Mouse (Mus musculus) C2C12 (cell line): Measurements from ENCODE around the gene Sla2. TPM values are rescaled to one million over a fixed set of nuclear protein-coding genes. Genes with fewer than 3 reads are reported as not detected.

Source experiments
- H3K27me3 ChIP-seq: one replicate; pipeline ENCODE4 v1.6.1; 2011; ENCODE audit not compliant: control insufficient read depth, insufficient read depth, insufficient read length
- H3K36me3 ChIP-seq: one replicate; pipeline ENCODE4 v1.6.1; 2011; ENCODE audit not compliant: control insufficient read depth, insufficient read depth
- H3K4me3 ChIP-seq: one replicate; pipeline ENCODE4 v1.5.1; 2011; ENCODE audit warnings: mild to moderate bottlenecking, control low read depth; ENCODE audit not compliant: poor library complexity, insufficient read depth, severe bottlenecking
- H3K79me2 ChIP-seq: one replicate; pipeline ENCODE4 v1.6.1; 2011; ENCODE audit not compliant: control insufficient read depth, insufficient read depth
- H3K79me3 ChIP-seq: one replicate; pipeline ENCODE4 v1.6.1; 2011; ENCODE audit warnings: low read depth, control low read depth
- H3ac ChIP-seq: one replicate; pipeline ENCODE3; 2011; ENCODE audit warnings: low read depth; ENCODE audit not compliant: control insufficient read depth, insufficient read length
- CEBPB ChIP-seq: IDR thresholded peaks from one replicate; pipeline ENCODE4 v1.6.1; 2011; ENCODE audit warnings: low read depth, mild to moderate bottlenecking, control low read depth, moderate library complexity
- CTCF ChIP-seq: IDR thresholded peaks from one replicate; pipeline ENCODE4 v1.5.1; 2011; ENCODE audit not compliant: control insufficient read depth, insufficient read depth, insufficient read length
- FOSL1 ChIP-seq: IDR thresholded peaks from one replicate; pipeline ENCODE4 v1.8.0; 2011; ENCODE audit warnings: mild to moderate bottlenecking, low read length; ENCODE audit not compliant: poor library complexity, insufficient read depth, severe bottlenecking
- MAX ChIP-seq: IDR thresholded peaks from one replicate; pipeline ENCODE4 v1.6.1; 2011; ENCODE audit warnings: mild to moderate bottlenecking, control low read depth
- MYOD1 ChIP-seq: IDR thresholded peaks from one replicate; pipeline ENCODE4 v1.6.1; 2011; ENCODE audit warnings: low read depth; ENCODE audit not compliant: control insufficient read depth, insufficient read length
- MYOG ChIP-seq: IDR thresholded peaks from one replicate; pipeline ENCODE4 v1.6.1; 2011; ENCODE audit not compliant: control insufficient read depth, insufficient read length; ENCODE audit errors: extremely low read depth
- USF1 ChIP-seq: IDR thresholded peaks from one replicate; pipeline ENCODE4 v1.6.1; 2011; ENCODE audit warnings: low read depth, mild to moderate bottlenecking, control low read depth, moderate library complexity
- polyA plus RNA-seq: library from polyadenylated mRNA; unstranded; fragments of >200 nt; fragmentation: generic; extraction: Trizol; gene quantifications from one replicate; pipeline ENCODE4 v1.2.1, GENCODE M21; 2012; ENCODE audit warnings: missing spikeins

Sla2 gene
- polyA plus RNA-seq, 1 experiment, result 0.13 TPM

- H3K36me3 ChIP-seq, result peaks cover 2% of the 10 kb centered on the region
- no peaks in the 10 kb centered on the region for H3K27me3 ChIP-seq
- no peak overlapping the region for H3K4me3 ChIP-seq
- H3K79me2 ChIP-seq, result no peaks in the 10 kb centered on the region
- no peak for TF ChIP-seq MYOG
- TF ChIP-seq MAX, result no peak
- no peak for TF ChIP-seq FOSL1
- TF ChIP-seq CTCF, result no peak
- TF ChIP-seq CEBPB, result no peak
- no peak for TF ChIP-seq MYOD1
- no peak for TF ChIP-seq USF1
- no peak overlapping the region for H3ac ChIP-seq
- H3K79me3 ChIP-seq, result no peaks in the 10 kb centered on the region
These were observed 7.5 kb downstream of the Sla2 start for GRCm38 (mm10) chr2:156879541-156879940.

- Histone ChIP-seq H3K79me2 (no peaks in the 10 kb centered on the region), H3ac (no peak overlapping the region), H3K79me3 (no peaks in the 10 kb centered on the region), H3K36me3 (peaks cover 21% of the 10 kb centered on the region), H3K27me3 (no peaks in the 10 kb centered on the region), H3K4me3 (no peak overlapping the region)
- TF ChIP-seq MYOD1 (no peak), USF1 (no peak), FOSL1 (no peak), MAX (no peak), MYOG (no peak), CEBPB (no peak), CTCF (no peak)
These were observed 9.3 kb downstream of the Sla2 start for GRCm38 (mm10) chr2:156877726-156878125.

GRCm38 (mm10) chr2:156874760-156875510, 12.1 kb downstream of the Sla2 start:
- TF ChIP-seq USF1, result no peak
- H3K79me2 ChIP-seq, result peaks cover 24% of the 10 kb centered on the region
- no peak overlapping the region for H3K4me3 ChIP-seq
- peaks cover 42% of the 10 kb centered on the region for H3K36me3 ChIP-seq
- no peak overlapping the region for H3ac ChIP-seq
- no peaks in the 10 kb centered on the region for H3K27me3 ChIP-seq
- H3K79me3 ChIP-seq, result peaks cover 6% of the 10 kb centered on the region

- no peak overlapping the region for H3ac ChIP-seq
- no peaks in the 10 kb centered on the region for H3K27me3 ChIP-seq
- peaks cover 49% of the 10 kb centered on the region for H3K36me3 ChIP-seq
- TF ChIP-seq MYOD1, result no peak
- TF ChIP-seq USF1, result no peak
- TF ChIP-seq CTCF, result no peak
- no peak for TF ChIP-seq MAX
- TF ChIP-seq MYOG, result no peak
- TF ChIP-seq CEBPB, result no peak
- no peak for TF ChIP-seq FOSL1
- H3K79me2 ChIP-seq, result peaks cover 31% of the 10 kb centered on the region
- H3K79me3 ChIP-seq, result peaks cover 11% of the 10 kb centered on the region
- no peak overlapping the region for H3K4me3 ChIP-seq
These were observed 12.8 kb downstream of the Sla2 start for GRCm38 (mm10) chr2:156874047-156874759.

- Histone ChIP-seq H3ac (no peak overlapping the region), H3K79me3 (peaks cover 16% of the 10 kb centered on the region), H3K27me3 (no peaks in the 10 kb centered on the region), H3K79me2 (peaks cover 37% of the 10 kb centered on the region), H3K36me3 (peaks cover 55% of the 10 kb centered on the region), H3K4me3 (no peak overlapping the region)
- TF ChIP-seq CTCF (no peak), MYOD1 (no peak)
These were observed 13.4 kb downstream of the Sla2 start for GRCm38 (mm10) chr2:156873629-156874028.

- H3ac ChIP-seq, result no peak overlapping the region
- H3K4me3 ChIP-seq, result no peak overlapping the region
- TF ChIP-seq MYOG (no peak), CTCF (no peak), CEBPB (no peak), USF1 (no peak), MAX (no peak), FOSL1 (no peak), MYOD1 (no peak)
- H3K36me3 ChIP-seq, result peaks cover 83% of the 10 kb centered on the region
- H3K79me3 ChIP-seq, result peaks cover 33% of the 10 kb centered on the region
- H3K27me3 ChIP-seq, result no peaks in the 10 kb centered on the region
- peaks cover 68% of the 10 kb centered on the region for H3K79me2 ChIP-seq
These were observed 16.5 kb downstream of the Sla2 start for GRCm38 (mm10) chr2:156870519-156870918.
